Mouse (Mus musculus): ENCODE data around the gene Nploc4. TPM values are rescaled to one million over a fixed set of nuclear protein-coding genes. Genes with fewer than 3 reads are reported as not detected.

Gene Nploc4
- polyA plus RNA-seq (2015; fragmentation: Illumina TruSeq; extraction: RNeasy Lipid Tissue Mini Kit (QIAGEN cat#74804); ENCODE audit: insufficient read depth, low replicate concordance) = 36.3 TPM

GRCm38 (mm10) chr11:120437152-120437856 is at the start of gene Nploc4:
Gene Nploc4, minus strand, starts transcription at chr11:120437708.

GRCm38 (mm10) chr11:120484265-120484981 is 46.9 kb upstream of the Nploc4 start, which contains the start of gene Mrpl12:
Gene Mrpl12, plus strand, starts transcription at chr11:120484613.

GRCm38 (mm10) chr11:120467051-120467735 is 29.7 kb upstream of the Nploc4 start, which contains the start of gene Arl16:
Gene Arl16, minus strand, starts transcription at chr11:120467607.

GRCm38 (mm10) chr11:120457772-120458751 is 20.6 kb upstream of the Nploc4 start, which contains the start of the genes Oxld1 and Ccdc137:
Gene Oxld1, minus strand, starts transcription at chr11:120458068.
Gene Ccdc137, plus strand, starts transcription at chr11:120458115.

GRCm38 (mm10) chr11:120453306-120453705 is 15.8 kb upstream of the Nploc4 start, which contains the start of gene Pde6g:
Gene Pde6g, minus strand, starts transcription at chr11:120453500.

GRCm38 (mm10) chr11:120442344-120442743 is 4.8 kb upstream of the Nploc4 start, which contains the start of gene Tspan10:
Gene Tspan10, plus strand, starts transcription at chr11:120442644.

GRCm38 (mm10) chr11:120378611-120379540 is 58.6 kb downstream of the Nploc4 start, which contains the start of gene Faap100:
Gene Faap100, minus strand, starts transcription at chr11:120378764.

GRCm38 (mm10) chr11:120361295-120361694 is 76.2 kb downstream of the Nploc4 start, which contains the start of gene Fscn2:
Gene Fscn2, plus strand, starts transcription at chr11:120361534.

GRCm38 (mm10) chr11:120347791-120348683 is 89.5 kb downstream of the Nploc4 start, which contains the start of gene Actg1:
Gene Actg1, minus strand, starts transcription at chr11:120348542.

Other genes with a start within 250 kb of the Nploc4 start
- 2.5 TPM for gene Bahcc1, start 204.8 kb downstream of the Nploc4 start, polyA plus RNA-seq (2015; fragmentation: Illumina TruSeq; extraction: RNeasy Lipid Tissue Mini Kit (QIAGEN cat#74804); ENCODE audit: insufficient read depth, low replicate concordance)
- 1,508 TPM for gene Actg1, start 89.2 kb downstream of the Nploc4 start, polyA plus RNA-seq (2015; fragmentation: Illumina TruSeq; extraction: RNeasy Lipid Tissue Mini Kit (QIAGEN cat#74804); ENCODE audit: insufficient read depth, low replicate concordance)
- gene Fscn2, start 76.2 kb downstream of the Nploc4 start, polyA plus RNA-seq (2015; fragmentation: Illumina TruSeq; extraction: RNeasy Lipid Tissue Mini Kit (QIAGEN cat#74804); ENCODE audit: insufficient read depth, low replicate concordance) = not detected
- 1.6 TPM for gene Faap100, start 58.9 kb downstream of the Nploc4 start, polyA plus RNA-seq (2015; fragmentation: Illumina TruSeq; extraction: RNeasy Lipid Tissue Mini Kit (QIAGEN cat#74804); ENCODE audit: insufficient read depth, low replicate concordance)
- 2.7 TPM for gene Tspan10, start 4.9 kb upstream of the Nploc4 start, polyA plus RNA-seq (2015; fragmentation: Illumina TruSeq; extraction: RNeasy Lipid Tissue Mini Kit (QIAGEN cat#74804); ENCODE audit: insufficient read depth, low replicate concordance)
- 0.39 TPM for gene Pde6g, start 15.8 kb upstream of the Nploc4 start, polyA plus RNA-seq (2015; fragmentation: Illumina TruSeq; extraction: RNeasy Lipid Tissue Mini Kit (QIAGEN cat#74804); ENCODE audit: insufficient read depth, low replicate concordance)
- gene Oxld1, start 20.4 kb upstream of the Nploc4 start, polyA plus RNA-seq (2015; fragmentation: Illumina TruSeq; extraction: RNeasy Lipid Tissue Mini Kit (QIAGEN cat#74804); ENCODE audit: insufficient read depth, low replicate concordance) = 4.1 TPM
- 39.8 TPM for gene Ccdc137, start 20.4 kb upstream of the Nploc4 start, polyA plus RNA-seq (2015; fragmentation: Illumina TruSeq; extraction: RNeasy Lipid Tissue Mini Kit (QIAGEN cat#74804); ENCODE audit: insufficient read depth, low replicate concordance)
- 23.9 TPM for gene Arl16, start 29.9 kb upstream of the Nploc4 start, polyA plus RNA-seq (2015; fragmentation: Illumina TruSeq; extraction: RNeasy Lipid Tissue Mini Kit (QIAGEN cat#74804); ENCODE audit: insufficient read depth, low replicate concordance)
- gene Mrpl12, start 46.9 kb upstream of the Nploc4 start, polyA plus RNA-seq (2015; fragmentation: Illumina TruSeq; extraction: RNeasy Lipid Tissue Mini Kit (QIAGEN cat#74804); ENCODE audit: insufficient read depth, low replicate concordance) = 16.3 TPM
- 4.4 TPM for gene Slc25a10, start 54.1 kb upstream of the Nploc4 start, polyA plus RNA-seq (2015; fragmentation: Illumina TruSeq; extraction: RNeasy Lipid Tissue Mini Kit (QIAGEN cat#74804); ENCODE audit: insufficient read depth, low replicate concordance)
- gene Gcgr, start 93.0 kb upstream of the Nploc4 start, polyA plus RNA-seq (2015; fragmentation: Illumina TruSeq; extraction: RNeasy Lipid Tissue Mini Kit (QIAGEN cat#74804); ENCODE audit: insufficient read depth, low replicate concordance) = not detected
- 25.6 TPM for gene Mcrip1, start 112.0 kb upstream of the Nploc4 start, polyA plus RNA-seq (2015; fragmentation: Illumina TruSeq; extraction: RNeasy Lipid Tissue Mini Kit (QIAGEN cat#74804); ENCODE audit: insufficient read depth, low replicate concordance)
- gene Ppp1r27, start 113.4 kb upstream of the Nploc4 start, polyA plus RNA-seq (2015; fragmentation: Illumina TruSeq; extraction: RNeasy Lipid Tissue Mini Kit (QIAGEN cat#74804); ENCODE audit: insufficient read depth, low replicate concordance) = not detected
- gene P4hb, start 135.5 kb upstream of the Nploc4 start, polyA plus RNA-seq (2015; fragmentation: Illumina TruSeq; extraction: RNeasy Lipid Tissue Mini Kit (QIAGEN cat#74804); ENCODE audit: insufficient read depth, low replicate concordance) = 169 TPM
- gene Arhgdia, start 143.9 kb upstream of the Nploc4 start, polyA plus RNA-seq (2015; fragmentation: Illumina TruSeq; extraction: RNeasy Lipid Tissue Mini Kit (QIAGEN cat#74804); ENCODE audit: insufficient read depth, low replicate concordance) = 169 TPM
- gene Alyref, start 160.7 kb upstream of the Nploc4 start, polyA plus RNA-seq (2015; fragmentation: Illumina TruSeq; extraction: RNeasy Lipid Tissue Mini Kit (QIAGEN cat#74804); ENCODE audit: insufficient read depth, low replicate concordance) = 65.0 TPM
- 30.2 TPM for gene Anapc11, start 160.7 kb upstream of the Nploc4 start, polyA plus RNA-seq (2015; fragmentation: Illumina TruSeq; extraction: RNeasy Lipid Tissue Mini Kit (QIAGEN cat#74804); ENCODE audit: insufficient read depth, low replicate concordance)
- gene Npb, start 170.8 kb upstream of the Nploc4 start, polyA plus RNA-seq (2015; fragmentation: Illumina TruSeq; extraction: RNeasy Lipid Tissue Mini Kit (QIAGEN cat#74804); ENCODE audit: insufficient read depth, low replicate concordance) = not detected
- gene Pcyt2, start 180.2 kb upstream of the Nploc4 start, polyA plus RNA-seq (2015; fragmentation: Illumina TruSeq; extraction: RNeasy Lipid Tissue Mini Kit (QIAGEN cat#74804); ENCODE audit: insufficient read depth, low replicate concordance) = 42.1 TPM
- 70.1 TPM for gene Sirt7, start 187.5 kb upstream of the Nploc4 start, polyA plus RNA-seq (2015; fragmentation: Illumina TruSeq; extraction: RNeasy Lipid Tissue Mini Kit (QIAGEN cat#74804); ENCODE audit: insufficient read depth, low replicate concordance)
- 22.5 TPM for gene Mafg, start 195.9 kb upstream of the Nploc4 start, polyA plus RNA-seq (2015; fragmentation: Illumina TruSeq; extraction: RNeasy Lipid Tissue Mini Kit (QIAGEN cat#74804); ENCODE audit: insufficient read depth, low replicate concordance)
- gene Pycr1, start 206.1 kb upstream of the Nploc4 start, polyA plus RNA-seq (2015; fragmentation: Illumina TruSeq; extraction: RNeasy Lipid Tissue Mini Kit (QIAGEN cat#74804); ENCODE audit: insufficient read depth, low replicate concordance) = 1.8 TPM
- gene Myadml2, start 210.4 kb upstream of the Nploc4 start, polyA plus RNA-seq (2015; fragmentation: Illumina TruSeq; extraction: RNeasy Lipid Tissue Mini Kit (QIAGEN cat#74804); ENCODE audit: insufficient read depth, low replicate concordance) = 0.73 TPM
- not detected for gene Notum, start 223.5 kb upstream of the Nploc4 start, polyA plus RNA-seq (2015; fragmentation: Illumina TruSeq; extraction: RNeasy Lipid Tissue Mini Kit (QIAGEN cat#74804); ENCODE audit: insufficient read depth, low replicate concordance)
- gene Aspscr1, start 235.3 kb upstream of the Nploc4 start, polyA plus RNA-seq (2015; fragmentation: Illumina TruSeq; extraction: RNeasy Lipid Tissue Mini Kit (QIAGEN cat#74804); ENCODE audit: insufficient read depth, low replicate concordance) = 22.3 TPM